Mouse (Mus musculus): Measurements from ENCODE around the gene Zfr. TPM values are rescaled to one million over a fixed set of nuclear protein-coding genes. Genes with fewer than 3 reads are reported as not detected.

Gene Zfr
- polyA plus RNA-seq, 1 experiment from 2014 or later: 128 TPM

DNA sequence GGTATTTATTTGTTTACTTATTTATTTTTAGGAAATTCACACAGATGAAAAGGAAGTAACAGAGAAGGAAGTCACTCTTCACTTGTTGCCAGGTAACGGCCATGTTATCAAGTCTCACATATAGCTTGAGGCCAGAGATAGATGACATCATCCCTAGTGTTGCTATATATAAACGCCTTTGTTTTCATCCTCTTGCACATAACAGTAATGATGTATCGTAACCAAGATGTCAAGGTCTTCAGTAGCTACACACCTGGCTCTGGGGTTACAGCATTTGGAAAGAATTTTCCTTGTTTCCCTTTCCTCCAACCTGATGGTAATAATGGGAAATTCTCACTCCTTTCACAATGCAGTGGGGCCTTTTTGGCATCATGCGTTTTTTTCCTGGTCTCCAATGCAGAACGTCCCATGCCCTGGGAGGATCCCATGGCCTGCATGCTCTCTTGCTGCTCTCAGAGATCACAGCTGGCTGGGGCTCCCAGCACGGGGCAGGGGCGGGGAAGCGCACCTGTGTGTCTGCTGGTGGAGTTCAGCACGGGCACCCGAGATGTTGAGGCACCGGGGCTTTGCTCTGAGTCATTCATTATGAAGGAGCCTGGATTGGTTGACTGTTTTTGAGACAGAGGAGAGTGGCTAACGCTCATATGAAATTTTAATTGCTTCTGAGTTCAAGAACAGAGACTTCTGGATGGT is 112.8 kb downstream of the Zfr start:
- H3K27ac ChIP-seq (replicated peaks; ENCODE audit: low read depth, low read length): no peak overlapping the region

DNA sequence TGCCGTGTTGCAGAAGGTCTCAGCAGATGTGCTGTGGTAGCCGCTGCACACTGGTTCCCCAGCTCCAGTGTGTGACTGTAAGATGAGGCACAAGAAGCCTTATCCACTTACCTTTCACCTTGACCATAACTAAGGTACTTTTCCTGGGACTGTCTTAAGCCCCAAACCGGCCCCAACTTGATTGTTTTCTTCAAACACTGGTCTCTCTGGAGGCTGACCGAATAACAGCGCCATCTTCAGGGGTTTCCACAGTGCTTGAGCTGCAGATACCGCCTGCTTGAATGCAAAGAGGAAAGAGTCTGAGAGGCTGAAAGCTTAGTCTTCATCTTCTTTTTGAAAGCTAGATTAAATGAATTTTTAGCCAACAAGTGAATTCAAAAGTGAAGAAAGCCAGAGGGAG is 113.8 kb downstream of the Zfr start:
- Histone ChIP-seq H3K4me2 (ENCODE audit: low read depth, severe bottlenecking) (no peak overlapping the region), H3K4me1 (ENCODE audit: control insufficient read depth, insufficient read depth, low read length) (no peaks in the 10 kb centered on the region), H3K9ac (ENCODE audit: low read length) (no peak overlapping the region), H3K27me3 (ENCODE audit: control insufficient read depth, insufficient read depth, low read length) (no peaks in the 10 kb centered on the region), H3K36me3 (ENCODE audit: control insufficient read depth, insufficient read depth, low read length) (peaks cover 2% of the 10 kb centered on the region; the same call in 1 of the 2 replicates), H3K27ac (replicated peaks; ENCODE audit: low read depth, low read length) (no peak overlapping the region), H3K4me3 (ENCODE audit: low read depth, low read length) (no peak overlapping the region), H3K9me3 (ENCODE audit: control insufficient read depth, low read length) (no peaks in the 10 kb centered on the region)
- DNase-seq (ENCODE audit: low spot score) (no peak), ATAC-seq (ENCODE audit: insufficient number of reproducible peaks, low FRiP score, low TSS enrichment, low read depth) (no peak)
- 86% methylated on average over 6 of the region's 6 CpGs for WGBS

More for the DNA sequence above, 112.8 kb downstream of the Zfr start:
- H3K4me3 ChIP-seq (ENCODE audit: low read depth, low read length): no peak overlapping the region
- H3K36me3 ChIP-seq (ENCODE audit: control insufficient read depth, insufficient read depth, low read length): peaks cover 2% of the 10 kb centered on the region; the same call in 1 of the 2 replicates
- H3K9ac ChIP-seq (ENCODE audit: low read length): no peak overlapping the region
- no peak for DNase-seq (ENCODE audit: low spot score)
- H3K9me3 ChIP-seq (ENCODE audit: control insufficient read depth, low read length): no peaks in the 10 kb centered on the region
- 59% methylated on average over 12 of the region's 12 CpGs for WGBS
- no peaks in the 10 kb centered on the region for H3K4me1 ChIP-seq (ENCODE audit: control insufficient read depth, insufficient read depth, low read length)
- ATAC-seq (ENCODE audit: insufficient number of reproducible peaks, low FRiP score, low TSS enrichment, low read depth): no peak
- H3K27me3 ChIP-seq (ENCODE audit: control insufficient read depth, insufficient read depth, low read length): no peaks in the 10 kb centered on the region
- H3K4me2 ChIP-seq (ENCODE audit: low read depth, severe bottlenecking): no peak overlapping the region

DNA sequence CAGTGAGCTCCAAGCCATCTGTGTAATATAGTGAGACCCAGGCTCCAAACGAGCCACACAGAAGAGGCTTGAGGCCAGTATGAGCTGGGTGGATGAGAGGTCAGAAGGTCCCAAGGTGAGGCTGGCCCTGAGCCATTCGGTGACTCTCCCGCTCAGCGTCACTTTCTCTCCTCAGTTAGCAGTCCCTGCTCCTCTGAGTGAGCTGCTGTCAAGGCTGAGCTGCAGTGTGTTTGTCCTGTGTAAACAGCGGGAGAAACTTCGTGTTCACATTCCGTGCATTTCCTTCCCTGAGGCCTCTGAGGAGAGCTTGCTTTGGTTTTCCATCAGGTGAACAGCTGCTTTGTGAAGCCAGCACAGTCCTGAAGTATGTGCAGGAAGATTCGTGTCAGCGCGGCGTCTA is 114.8 kb downstream of the Zfr start:
- Histone ChIP-seq H3K9me3 (ENCODE audit: control insufficient read depth, low read length) (no peaks in the 10 kb centered on the region), H3K27me3 (ENCODE audit: control insufficient read depth, insufficient read depth, low read length) (no peaks in the 10 kb centered on the region), H3K9ac (ENCODE audit: low read length) (no peak overlapping the region), H3K4me3 (ENCODE audit: low read depth, low read length) (no peak overlapping the region), H3K4me1 (ENCODE audit: control insufficient read depth, insufficient read depth, low read length) (no peaks in the 10 kb centered on the region), H3K36me3 (ENCODE audit: control insufficient read depth, insufficient read depth, low read length) (peaks cover 4% of the 10 kb centered on the region; the same call in 1 of the 2 replicates), H3K27ac (replicated peaks; ENCODE audit: low read depth, low read length) (no peak overlapping the region), H3K4me2 (ENCODE audit: low read depth, severe bottlenecking) (no peak overlapping the region)
- ATAC-seq (ENCODE audit: insufficient number of reproducible peaks, low FRiP score, low TSS enrichment, low read depth) (no peak), DNase-seq (ENCODE audit: low spot score) (no peak)
- 77% methylated on average over 11 of the region's 11 CpGs for WGBS

DNA sequence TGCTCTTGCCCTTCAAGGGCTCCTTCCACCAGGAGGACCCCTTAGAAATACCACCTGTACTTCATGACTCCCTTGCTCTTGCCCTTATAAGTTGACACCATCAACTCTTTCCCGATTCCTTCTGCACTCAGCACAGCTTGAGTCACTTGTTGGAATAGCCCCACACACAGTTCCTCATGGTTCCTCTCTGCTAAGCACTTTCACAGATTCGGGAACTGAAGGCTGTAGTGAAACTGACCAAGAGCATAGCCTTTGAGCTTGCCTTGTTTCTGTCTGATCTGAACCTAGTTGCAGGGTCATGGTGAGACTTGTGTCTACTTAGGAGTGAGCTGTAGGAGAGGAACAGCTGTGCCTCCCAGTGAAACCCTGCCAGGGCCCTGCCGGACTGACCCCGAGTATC is 115.4 kb downstream of the Zfr start:
- DNase-seq (ENCODE audit: low spot score) (no peak), ATAC-seq (ENCODE audit: insufficient number of reproducible peaks, low FRiP score, low TSS enrichment, low read depth) (no peak)
- no peak overlapping the region for H3K27ac ChIP-seq (replicated peaks; ENCODE audit: low read depth, low read length)
- no peak overlapping the region for H3K4me3 ChIP-seq (ENCODE audit: low read depth, low read length)
- no peak overlapping the region for H3K9ac ChIP-seq (ENCODE audit: low read length)
- no peak overlapping the region for H3K4me2 ChIP-seq (ENCODE audit: low read depth, severe bottlenecking)
- H3K4me1 ChIP-seq (ENCODE audit: control insufficient read depth, insufficient read depth, low read length): no peaks in the 10 kb centered on the region
- H3K36me3 ChIP-seq (ENCODE audit: control insufficient read depth, insufficient read depth, low read length): peaks cover 4% of the 10 kb centered on the region; the same call in 1 of the 2 replicates
- 85% methylated on average over 4 of the region's 4 CpGs for WGBS
- no peaks in the 10 kb centered on the region for H3K9me3 ChIP-seq (ENCODE audit: control insufficient read depth, low read length)
- no peaks in the 10 kb centered on the region for H3K27me3 ChIP-seq (ENCODE audit: control insufficient read depth, insufficient read depth, low read length)

MicroRNAs encoded within 50 kb of the gene (microRNA counts, 519-probe panel; counts per million panel counts)
- microRNA mmu-miR-1898: not detected

Small RNA genes lying within 50 kb of the gene (microRNA-seq; reads per million reads assigned to microRNA genes)
- not detected for gene Mir1898

Other genes with a start within 250 kb of the Zfr start
- gene Npr3, start 210.5 kb upstream of the Zfr start, polyA plus RNA-seq (2014; fragmentation: Nextera tagmentation; extraction: Ambion mirVana): 1.8 and 2.2 TPM in 2 replicates
- gene Sub1, start 120.8 kb upstream of the Zfr start, polyA plus RNA-seq (2014; fragmentation: Nextera tagmentation; extraction: Ambion mirVana): 1,109 and 1,116 TPM in 2 replicates
- gene Mtmr12, start 87.2 kb downstream of the Zfr start, polyA plus RNA-seq (2014; fragmentation: Nextera tagmentation; extraction: Ambion mirVana): 24.8 TPM in 2 replicates
- 107 and 111 TPM in 2 replicates for gene Golph3, start 203.6 kb downstream of the Zfr start, polyA plus RNA-seq (2014; fragmentation: Nextera tagmentation; extraction: Ambion mirVana)
- 0.99 and 1.3 TPM in 2 replicates for gene 1810049J17Rik, start 204.1 kb downstream of the Zfr start, polyA plus RNA-seq (2014; fragmentation: Nextera tagmentation; extraction: Ambion mirVana)